Mouse (Mus musculus): Measurements from ENCODE around the gene Lysmd4.

Gene Lysmd4

GRCm38 (mm10) chr7:67222220-67222862 lies at the start of gene Lysmd4:
TSS of gene Lysmd4 (plus strand) at chr7:67222544.
- peak; percentile 89 for DNase-seq (ENCODE audit: low read depth)

GRCm38 (mm10) chr7:67173522-67174195 lies 48.7 kb upstream of the Lysmd4 start:
- DNase-seq (ENCODE audit: low read depth): no peak

- DNase-seq (ENCODE audit: low read depth): no peak
Observed at GRCm38 (mm10) chr7:67183786-67184185, 38.6 kb upstream of the Lysmd4 start.

- no peak for DNase-seq (ENCODE audit: low read depth)
Observed at GRCm38 (mm10) chr7:67199412-67199811, 22.9 kb upstream of the Lysmd4 start.

- no peak for DNase-seq (ENCODE audit: low read depth)
Observed at GRCm38 (mm10) chr7:67203625-67204024, 18.7 kb upstream of the Lysmd4 start.

GRCm38 (mm10) chr7:67205734-67206425 lies 16.5 kb upstream of the Lysmd4 start:
- DNase-seq (ENCODE audit: low read depth): no peak

GRCm38 (mm10) chr7:67206496-67206895 lies 15.8 kb upstream of the Lysmd4 start:
- DNase-seq (ENCODE audit: low read depth): no peak

GRCm38 (mm10) chr7:67207701-67208100 lies 14.6 kb upstream of the Lysmd4 start:
- no peak for DNase-seq (ENCODE audit: low read depth)

- no peak for DNase-seq (ENCODE audit: low read depth)
Observed at GRCm38 (mm10) chr7:67208317-67208716, 14.0 kb upstream of the Lysmd4 start.

- DNase-seq (ENCODE audit: low read depth): no peak
Observed at GRCm38 (mm10) chr7:67210004-67210833, 12.1 kb upstream of the Lysmd4 start.

GRCm38 (mm10) chr7:67211341-67211740 lies 11.0 kb upstream of the Lysmd4 start:
- DNase-seq (ENCODE audit: low read depth): no peak

GRCm38 (mm10) chr7:67211971-67212370 lies 10.4 kb upstream of the Lysmd4 start:
- DNase-seq (ENCODE audit: low read depth): no peak

- DNase-seq (ENCODE audit: low read depth): no peak
Observed at GRCm38 (mm10) chr7:67213589-67213988, 8.8 kb upstream of the Lysmd4 start.

GRCm38 (mm10) chr7:67216351-67216750 lies 6.0 kb upstream of the Lysmd4 start:
- DNase-seq (ENCODE audit: low read depth): no peak

GRCm38 (mm10) chr7:67217025-67217424 lies 5.3 kb upstream of the Lysmd4 start:
- peak; percentile 51 for DNase-seq (ENCODE audit: low read depth)

- no peak for DNase-seq (ENCODE audit: low read depth)
Observed at GRCm38 (mm10) chr7:67225943-67226625, 3.7 kb downstream of the Lysmd4 start.

- no peak for DNase-seq (ENCODE audit: low read depth)
Observed at GRCm38 (mm10) chr7:67227538-67227937, 5.2 kb downstream of the Lysmd4 start.

GRCm38 (mm10) chr7:67228390-67228789 lies 6.0 kb downstream of the Lysmd4 start:
- no peak for DNase-seq (ENCODE audit: low read depth)

- DNase-seq (ENCODE audit: low read depth): peak; percentile 33
Observed at GRCm38 (mm10) chr7:67228891-67229602, 6.7 kb downstream of the Lysmd4 start.

- no peak for DNase-seq (ENCODE audit: low read depth)
Observed at GRCm38 (mm10) chr7:67229701-67230100, 7.4 kb downstream of the Lysmd4 start.

GRCm38 (mm10) chr7:67230221-67230620 lies 7.9 kb downstream of the Lysmd4 start:
- DNase-seq (ENCODE audit: low read depth): no peak

All from c-Kit-positive CD71-negative TER-119-negative erythroid progenitor cells, embryonic 14.5 days (primary cell).